Mouse (Mus musculus) testis, postnatal 10 days (tissue): ENCODE measurements around the gene Gas7.
A peak's percentile ranks its signal among the peaks of the same experiment; 100 is the strongest.

Source experiments
- DNase-seq: peaks from one replicate; pipeline ENCODE4 v3.0.0; 2021; ENCODE audit warnings: low spot score

Gas7 gene

DNA sequence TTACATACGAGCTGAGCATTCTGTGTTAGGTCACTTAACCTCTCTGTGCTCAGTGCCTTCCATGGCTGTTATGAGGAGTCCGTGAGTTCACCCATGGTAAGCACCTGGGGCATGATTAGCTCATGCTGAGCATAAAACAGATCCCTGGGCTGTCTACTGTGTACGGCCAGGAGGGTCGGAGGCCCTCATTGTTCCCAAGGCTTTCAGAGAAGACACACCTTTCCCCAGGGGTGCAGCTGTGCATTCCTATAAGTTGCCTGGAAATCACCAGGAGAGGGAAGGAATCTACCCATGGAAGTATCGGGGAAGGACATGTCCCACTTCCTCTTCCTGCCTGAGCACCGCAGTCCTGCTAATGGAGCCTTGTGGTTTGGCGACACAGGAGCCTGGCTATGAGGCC lies 201.1 kb downstream of the Gas7 start:
- no peak for DNase-seq

DNA sequence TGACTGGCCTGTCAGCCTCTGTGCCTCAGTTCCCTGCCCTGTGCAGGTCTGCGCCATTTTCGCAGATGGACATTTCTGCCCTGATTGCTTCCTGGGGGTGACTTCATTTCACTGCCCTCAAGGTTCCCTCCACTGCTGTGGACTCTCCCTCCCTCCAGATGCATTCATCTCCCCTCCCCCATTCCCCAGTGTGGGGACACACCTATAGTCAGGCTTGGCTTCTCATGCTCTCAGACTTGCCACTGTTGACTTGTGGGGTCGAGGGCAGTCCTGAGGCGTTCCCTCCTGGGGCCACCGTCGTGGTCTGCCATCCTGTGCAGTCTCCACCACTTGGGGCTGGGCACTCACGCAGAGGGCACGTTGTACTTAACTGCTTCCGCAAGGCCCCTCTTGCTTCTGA lies 201.6 kb downstream of the Gas7 start:
- DNase-seq, result no peak

DNA sequence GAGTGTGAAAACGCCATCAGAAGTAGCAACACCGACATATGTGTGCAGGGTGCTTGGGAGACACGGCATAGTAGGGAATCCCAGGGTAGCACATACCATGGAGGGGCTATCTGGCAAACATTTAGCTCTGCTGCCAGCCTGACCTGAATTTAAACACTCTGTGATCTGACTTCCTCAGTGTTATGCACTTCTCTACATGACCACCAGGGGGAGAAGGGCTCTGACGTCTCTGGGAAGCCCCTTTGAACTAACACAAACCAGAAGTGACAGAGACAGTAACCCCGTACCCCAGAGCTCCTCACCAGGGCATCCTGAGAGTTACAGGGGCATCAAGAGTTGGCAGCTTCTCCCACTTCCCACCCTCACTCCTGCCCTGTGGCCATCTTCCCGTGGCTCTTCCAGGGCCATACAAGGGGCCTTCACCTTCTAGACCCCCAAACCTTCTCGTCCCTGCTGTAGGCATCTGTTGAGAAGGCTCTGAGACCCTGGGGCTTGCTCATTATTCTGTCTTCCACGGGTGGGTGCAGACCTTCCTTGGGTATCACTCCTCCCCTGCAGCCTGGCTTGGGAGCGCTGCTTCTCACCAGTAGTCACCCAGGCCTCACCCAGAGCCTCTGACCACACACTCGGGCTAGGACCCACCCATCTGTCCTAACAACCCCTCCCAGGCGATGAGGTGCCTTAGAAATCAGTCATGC lies 202.6 kb downstream of the Gas7 start:
- no peak for DNase-seq

DNA sequence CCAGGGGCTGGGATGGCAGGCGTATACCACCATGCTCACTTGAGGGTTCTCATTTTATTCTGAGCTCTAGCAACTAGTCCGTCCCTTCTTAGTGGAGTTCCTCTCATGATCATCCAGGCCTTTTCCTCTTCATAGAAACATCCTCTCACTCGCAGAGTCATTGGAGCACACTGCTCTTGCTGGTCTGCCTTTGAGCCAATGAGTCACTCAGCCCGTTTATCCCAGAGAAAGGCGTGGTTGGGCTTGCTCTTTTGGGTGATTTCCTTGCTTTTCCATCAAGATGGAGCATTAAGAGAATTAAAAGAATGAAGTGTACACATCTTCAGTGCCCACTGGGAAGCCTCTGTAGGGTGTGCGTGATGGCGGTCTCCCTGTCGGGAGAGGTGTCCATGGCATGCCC lies 206.2 kb downstream of the Gas7 start:
- DNase-seq, result no peak

DNA sequence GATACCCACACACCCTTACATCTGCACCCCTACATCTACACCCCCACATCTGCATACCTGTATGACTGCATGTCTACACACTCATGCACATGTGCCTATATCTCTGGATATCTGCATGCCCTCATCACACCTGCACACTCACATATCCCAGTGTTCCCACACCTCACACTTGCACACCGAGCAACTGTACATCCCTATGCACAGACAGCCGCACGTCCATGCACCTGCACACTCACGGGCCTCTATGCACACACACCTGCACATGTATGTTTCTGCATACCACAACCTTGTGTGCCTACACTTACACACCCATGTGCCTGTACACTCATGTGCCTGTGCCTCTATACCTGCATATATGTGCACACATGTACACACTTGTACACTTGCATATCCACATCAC lies 208.2 kb downstream of the Gas7 start:
- no peak for DNase-seq

DNA sequence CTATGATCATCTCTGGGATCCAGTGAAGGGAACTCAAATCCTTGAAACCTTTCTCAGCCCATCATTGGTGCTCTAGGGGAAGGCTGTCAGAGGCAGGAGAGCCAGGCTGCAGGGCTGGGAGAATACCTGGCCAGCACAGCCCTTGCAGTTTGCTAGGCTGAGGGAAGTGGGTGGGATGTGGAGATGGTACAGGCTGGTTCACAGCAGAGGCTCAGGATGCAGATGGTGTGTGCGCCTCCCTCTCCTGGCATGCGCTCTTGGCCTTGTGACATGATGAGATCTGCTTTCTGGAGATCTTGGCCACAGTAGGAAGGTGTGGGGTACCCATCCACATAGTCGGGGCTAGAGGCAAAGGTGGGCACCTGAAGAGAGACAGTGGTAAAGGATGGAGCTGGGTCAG lies 209.0 kb downstream of the Gas7 start:
- no peak for DNase-seq

DNA sequence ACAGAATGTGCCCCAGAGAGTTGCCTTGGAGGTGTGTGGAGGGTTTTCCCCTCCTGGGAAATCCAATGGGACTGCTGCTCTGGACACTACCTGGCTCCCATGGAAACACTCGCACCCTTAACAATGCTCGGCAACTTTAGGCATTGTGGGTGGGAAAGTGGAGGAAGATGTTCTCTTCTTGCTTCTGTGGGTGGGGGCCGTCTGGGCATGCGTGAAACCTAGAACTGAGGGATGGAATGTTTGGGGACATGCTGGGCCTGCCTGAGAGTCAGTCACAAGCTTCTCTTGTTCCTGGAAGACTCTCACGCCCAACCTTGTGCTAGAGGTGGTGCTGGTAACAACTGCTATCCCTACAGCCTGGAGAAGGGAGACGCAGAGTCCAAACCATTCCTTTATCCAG lies 209.7 kb downstream of the Gas7 start:
- DNase-seq, result no peak

DNA sequence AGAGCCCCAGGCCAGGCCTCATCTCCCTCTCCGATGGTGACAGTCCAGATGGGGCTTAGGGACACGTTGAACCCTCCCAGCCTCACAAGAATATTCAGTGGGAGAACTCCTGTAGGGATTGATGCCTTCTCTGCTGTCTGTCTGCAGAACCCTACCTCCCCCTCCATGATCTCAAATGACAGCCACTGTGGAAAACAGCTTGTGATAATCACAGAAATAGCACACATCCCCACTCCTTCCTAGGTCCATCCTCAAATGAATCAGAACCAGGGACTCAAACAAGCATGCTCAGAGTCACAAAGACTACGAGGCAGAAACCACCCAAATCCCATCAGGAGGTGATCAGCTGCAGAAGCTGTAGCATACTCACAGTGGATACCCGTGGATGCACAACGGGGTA lies 210.9 kb downstream of the Gas7 start:
- DNase-seq, result no peak

DNA sequence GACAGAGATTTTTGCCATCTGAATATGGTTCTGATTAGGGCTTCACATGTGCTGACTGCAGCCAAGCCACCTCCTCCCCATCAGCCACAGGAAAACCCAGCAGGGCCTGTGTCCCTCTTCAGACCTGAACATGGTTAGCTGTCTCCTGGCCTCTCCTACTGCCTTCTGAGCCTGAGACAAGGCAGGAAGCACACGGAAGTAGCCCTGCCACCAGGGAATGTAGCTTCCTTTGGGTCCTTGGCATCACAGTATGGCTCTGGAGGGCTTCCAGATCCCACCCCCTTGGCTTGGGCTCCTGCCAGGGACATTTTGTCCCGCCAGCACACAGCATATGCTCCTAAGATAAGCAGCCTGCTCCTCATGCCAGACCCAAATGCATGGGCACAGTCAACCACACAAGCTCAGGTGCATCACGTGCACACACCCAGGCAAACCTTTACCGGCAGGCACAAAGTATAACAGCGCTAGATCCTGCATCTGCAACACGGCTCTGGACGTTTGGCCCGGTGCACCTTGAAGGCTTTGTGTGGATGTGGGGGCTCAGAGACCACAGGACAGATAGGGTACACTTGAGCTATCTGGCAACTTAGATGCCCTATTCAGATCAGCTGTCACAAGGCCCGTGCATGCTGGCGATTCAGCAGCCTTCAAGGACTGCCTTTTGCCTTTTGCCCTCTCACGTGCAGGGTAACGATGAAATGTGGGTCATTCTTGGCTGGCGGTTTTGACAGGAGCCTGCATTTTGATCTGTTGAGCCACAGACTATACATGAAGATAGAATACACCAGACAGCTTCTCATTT lies 212.5 kb downstream of the Gas7 start:
- DNase-seq, result peak; percentile 90

DNA sequence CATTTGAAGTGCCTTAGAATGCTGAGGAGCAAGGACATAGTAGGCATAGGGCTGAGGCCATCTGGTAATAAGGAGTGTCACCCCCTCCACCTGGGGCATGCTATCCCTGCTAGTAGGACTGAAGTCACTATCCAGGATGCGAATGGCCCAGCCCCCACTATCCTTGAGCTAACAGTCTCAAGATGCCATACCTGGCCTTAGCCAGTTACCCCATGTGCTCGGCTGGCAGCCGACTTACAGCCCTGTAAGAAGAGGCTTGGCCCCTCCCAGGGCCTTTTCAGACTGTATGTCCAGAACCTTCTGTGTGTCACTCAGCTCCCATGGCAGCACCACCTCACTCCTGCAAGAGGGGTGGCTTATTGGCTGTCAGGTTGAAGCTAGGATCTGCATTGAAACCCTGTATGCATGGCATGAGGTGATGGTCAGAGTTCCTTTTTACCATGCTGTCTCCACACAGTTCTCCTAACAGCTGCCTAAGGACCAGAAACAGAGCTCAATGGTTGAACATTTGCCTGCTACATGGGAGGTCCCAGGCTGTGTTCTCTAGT lies 213.3 kb downstream of the Gas7 start:
- DNase-seq, result no peak

DNA sequence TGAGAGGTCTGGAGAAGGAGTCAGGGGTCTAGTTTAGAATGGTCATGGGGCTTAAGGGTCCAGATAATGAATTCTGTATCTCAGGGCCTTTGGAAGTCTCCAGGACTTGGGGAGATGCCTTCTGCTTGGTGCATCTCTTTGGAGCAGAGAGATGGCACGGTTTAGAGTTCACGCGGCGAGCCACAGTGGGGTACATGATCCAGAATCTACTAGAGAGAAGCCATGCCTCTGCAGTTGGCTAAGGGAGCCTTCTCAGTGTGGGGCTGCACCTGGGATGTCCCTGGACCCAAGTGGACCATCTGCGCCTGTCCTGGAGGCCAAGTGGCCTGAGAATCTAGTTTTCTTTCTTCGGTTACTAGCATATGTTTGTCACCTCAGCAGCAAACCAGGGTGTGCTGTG lies 214.8 kb downstream of the Gas7 start:
- no peak for DNase-seq

DNA sequence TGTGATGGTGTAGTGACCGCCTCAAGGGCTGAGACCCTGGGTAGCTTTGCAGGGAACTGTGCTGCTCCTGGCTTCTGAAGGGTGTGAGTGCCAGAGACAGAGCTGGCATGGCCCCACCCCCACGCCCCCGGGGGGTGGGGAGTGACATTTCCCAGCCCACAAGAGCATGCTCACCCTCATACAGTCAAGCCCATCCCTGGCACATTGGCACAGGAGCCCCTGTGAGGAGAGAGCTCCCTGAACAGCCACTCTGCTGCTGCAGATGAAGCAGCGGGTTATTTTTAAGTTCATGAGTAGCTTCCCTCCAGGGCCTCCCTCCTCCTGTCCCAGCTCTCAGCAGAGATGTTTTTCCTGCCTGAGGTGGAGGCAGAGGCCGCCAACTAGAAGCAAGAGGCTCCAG lies 216.9 kb downstream of the Gas7 start:
- DNase-seq, result no peak

DNA sequence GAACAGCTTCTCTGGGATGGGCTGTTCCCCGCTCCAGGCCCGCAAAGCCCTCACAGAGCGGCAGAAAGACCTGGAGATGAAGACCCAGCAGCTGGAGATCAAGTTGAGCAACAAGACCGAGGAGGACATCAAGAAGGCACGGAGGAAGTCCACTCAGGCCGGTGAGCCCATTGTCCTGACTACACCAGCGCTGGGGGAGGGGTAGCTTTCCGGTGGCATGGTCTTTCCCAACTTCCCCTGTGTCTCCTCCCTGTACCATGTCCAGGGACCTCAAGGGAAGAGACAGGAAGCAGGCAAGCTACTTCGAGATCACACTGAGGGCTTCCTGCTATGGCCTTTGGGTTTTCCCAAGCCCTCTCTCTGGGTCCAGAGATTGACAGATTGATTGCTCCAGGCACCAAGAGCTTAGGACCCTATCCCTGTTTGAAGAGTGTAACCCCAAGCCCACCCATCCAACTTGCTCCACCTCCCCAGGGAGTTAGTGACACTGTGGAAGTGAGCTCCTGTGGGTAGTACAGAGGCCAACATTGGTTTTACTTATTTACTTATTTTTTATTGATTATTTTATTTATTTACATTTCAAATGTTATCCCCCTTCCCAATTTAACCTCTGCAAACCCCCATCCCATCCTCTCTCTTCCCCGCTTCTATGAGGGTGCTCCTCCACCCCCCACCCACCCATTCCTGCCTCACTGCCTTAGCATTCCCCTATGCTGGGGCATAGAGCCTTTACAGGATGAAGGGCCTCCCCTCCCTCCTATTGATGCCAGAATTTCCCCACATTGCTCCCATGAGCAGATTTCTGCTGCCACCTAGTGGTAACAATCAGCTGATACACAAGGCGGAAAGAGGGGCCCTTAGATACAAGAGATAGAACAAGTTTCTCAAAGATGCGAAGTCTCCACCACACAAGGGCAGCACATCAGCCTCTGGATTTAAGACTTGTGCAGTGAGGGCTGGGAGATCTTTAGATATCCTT lies 220.6 kb downstream of the Gas7 start:
- peak; percentile 53 for DNase-seq

DNA sequence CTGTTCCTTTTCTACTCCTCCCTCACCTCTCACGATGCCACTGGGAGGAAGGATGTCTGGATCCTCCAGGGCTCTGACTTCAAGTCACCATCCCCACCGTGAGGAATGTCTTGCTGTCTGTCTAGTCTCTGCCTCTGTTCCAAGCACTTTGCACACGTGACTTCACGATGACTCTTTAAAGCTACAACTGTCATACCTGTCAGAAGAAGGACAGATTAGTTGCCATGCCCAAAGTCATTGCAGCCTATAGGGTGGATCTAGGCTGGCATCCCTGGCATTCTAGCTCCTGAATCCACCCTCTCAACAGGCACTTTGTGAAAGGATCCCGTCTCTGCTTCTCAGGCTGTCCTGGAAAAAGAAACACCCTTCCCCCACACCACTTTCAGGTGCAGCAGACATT lies 224.1 kb downstream of the Gas7 start:
- DNase-seq, result no peak

DNA sequence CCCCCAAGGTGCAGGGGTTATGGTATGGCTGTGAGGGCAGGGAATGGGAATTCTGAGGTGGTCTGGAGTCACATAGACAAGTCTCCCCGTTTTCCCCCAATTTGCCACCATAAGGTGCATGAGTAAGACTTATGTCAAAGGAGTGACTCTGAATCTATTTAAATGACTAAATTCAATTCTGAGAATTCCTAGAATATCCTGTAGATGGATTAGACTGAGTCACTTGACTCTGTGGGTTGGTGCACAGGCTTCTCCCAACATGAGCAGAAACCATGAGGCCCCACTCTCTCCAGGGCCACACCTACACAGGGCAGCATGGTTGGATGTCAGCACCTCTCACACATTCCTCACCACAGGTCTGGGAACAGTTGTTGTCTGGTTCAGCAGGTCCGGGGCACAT lies 224.7 kb downstream of the Gas7 start:
- DNase-seq, result no peak

DNA sequence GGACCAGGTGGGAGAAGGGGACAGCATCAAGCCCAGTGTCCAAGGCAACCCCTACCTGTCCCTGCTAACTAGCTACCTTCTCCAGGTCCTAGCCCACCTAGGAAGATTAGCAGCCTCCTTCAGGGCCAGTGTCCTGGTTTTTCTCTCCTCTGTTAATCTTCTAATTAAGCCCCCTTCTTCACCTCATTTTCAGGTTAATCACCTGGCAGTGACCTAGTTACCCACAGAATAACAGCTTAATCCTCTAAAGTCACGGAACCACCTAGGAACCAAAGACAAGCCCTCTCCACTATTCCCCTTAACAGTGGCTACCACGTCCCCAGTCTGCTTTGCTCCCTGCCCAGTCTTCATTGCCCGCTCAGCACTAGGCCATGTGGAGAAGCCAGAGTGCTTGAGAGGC lies 226.6 kb downstream of the Gas7 start:
- no peak for DNase-seq

DNA sequence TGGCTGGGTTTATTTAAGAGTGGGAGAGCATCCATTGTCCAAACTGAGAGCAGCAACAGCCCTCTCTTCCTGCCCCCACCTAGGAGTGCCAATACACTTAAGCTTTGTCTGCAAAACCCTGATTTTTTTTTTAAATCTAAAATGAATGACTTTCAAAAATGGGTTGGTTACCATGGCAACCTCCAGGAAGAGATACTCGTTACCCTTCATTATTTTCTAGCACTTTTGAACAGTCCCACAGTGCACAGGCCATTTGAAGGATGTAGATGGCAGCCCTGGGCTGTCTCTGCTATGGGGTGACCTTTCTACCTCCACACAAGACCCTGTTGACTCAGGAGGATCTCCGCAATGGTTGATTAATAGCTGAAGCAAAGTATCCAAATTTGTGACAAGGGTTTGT lies 230.9 kb downstream of the Gas7 start:
- DNase-seq, result no peak

DNA sequence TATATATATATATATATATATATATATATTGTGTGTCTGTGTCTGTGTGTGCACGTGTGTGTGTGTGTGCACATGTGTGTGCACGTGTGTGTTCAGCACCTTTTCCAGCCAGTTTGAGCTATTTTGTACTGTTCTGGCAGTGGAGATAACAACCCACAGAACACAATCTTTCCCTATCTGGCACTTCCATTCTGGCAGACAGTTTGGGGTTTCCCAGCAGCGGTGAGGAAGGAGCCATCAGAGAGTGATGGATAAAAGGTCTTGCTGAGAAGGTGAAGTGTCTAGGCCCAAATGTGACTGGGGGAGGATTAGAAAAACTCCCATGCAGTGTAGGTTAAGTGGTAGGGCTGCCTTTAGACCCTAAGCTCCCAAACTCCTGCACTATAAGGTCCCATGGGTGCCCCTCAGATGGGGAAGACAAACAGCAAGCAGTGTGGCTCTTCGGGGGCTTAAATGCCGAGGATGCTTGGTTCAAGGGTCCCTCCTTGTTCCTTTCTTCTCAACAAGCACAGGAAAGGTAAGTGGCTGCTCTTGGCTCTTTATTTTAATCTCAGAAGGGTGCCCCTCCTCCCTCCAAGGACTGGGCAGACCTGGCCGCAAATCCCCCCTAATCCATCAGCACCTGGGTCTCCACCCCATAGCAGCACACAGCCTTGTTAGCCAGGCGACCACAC lies 239.6 kb downstream of the Gas7 start, which contains the start of gene Rcvrn:
Gene Rcvrn (plus strand): TSS at position 624 of the 674 bp plus-strand sequence.
- DNase-seq, result no peak

DNA sequence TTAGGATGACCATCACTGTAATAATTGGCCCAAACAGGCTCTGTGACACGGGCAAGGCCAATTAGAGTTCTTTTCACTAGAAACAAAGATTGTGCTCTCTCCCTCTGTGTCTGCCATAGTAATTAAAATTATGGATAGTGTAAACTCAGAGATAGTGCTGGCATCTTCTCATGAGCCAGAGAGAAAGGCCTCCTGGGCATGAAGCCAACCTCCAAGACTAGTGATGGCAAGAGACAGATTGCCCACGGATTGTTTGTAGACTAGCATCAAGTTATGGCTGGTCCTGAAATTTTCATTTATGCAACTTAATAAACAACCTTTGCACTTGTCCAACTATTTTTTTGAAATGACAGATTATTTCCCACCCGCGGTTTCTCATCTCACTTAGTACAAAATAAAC lies 257.7 kb downstream of the Gas7 start:
- DNase-seq, result no peak

DNA sequence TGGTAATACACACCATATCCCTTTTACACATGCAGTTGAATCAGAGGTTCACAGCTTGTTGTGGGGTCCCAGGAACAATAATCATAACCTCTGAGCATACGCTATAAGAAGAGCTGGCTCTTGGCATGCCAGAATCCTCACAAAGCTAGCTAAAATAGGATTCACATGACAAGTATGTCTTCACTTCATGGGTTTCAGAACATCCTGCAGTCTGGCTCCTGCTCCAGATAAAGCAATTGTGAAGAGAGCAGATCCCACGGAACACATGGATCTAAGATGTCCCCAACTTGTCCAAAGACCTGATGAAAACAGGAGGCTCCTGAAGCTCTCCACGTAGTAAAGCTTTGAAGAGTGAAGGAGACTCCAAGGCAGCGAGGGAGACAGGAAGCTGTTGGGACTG lies 260.1 kb downstream of the Gas7 start:
- DNase-seq, result no peak

DNA sequence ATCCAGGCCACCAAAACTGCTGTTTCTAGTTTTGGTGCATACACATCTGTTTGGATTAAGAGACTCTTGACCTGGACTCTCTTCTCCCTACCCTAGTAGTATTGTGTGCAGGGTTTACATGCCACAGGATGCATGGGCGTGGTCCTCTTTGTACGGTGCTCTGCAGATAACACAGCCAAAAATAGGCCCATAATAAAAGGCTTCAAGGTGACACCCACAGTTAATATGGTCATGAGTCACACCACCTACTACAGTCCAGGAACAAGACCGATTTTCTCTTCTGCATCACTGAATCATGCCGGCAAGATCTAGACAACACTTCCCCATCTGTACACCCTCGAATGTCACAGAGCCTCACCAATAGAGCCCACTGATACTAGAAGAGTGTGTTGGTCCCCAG lies 266.2 kb downstream of the Gas7 start:
- DNase-seq, result no peak
